Mouse (Mus musculus) limb, embryonic 12.5 days (tissue): ENCODE results near the gene Golga4. TPM values are rescaled to one million over a fixed set of nuclear protein-coding genes. Genes with fewer than 3 reads are reported as not detected.
A peak's percentile ranks its signal among the peaks of the same experiment; 100 is the strongest.

Experiments
- ATAC-seq: fragments of 200-750 bp; cut with Nextera tagmentation; 2 replicates; pipeline ENCODE4 v1.8.0; 2017; ENCODE audit warnings: low read depth, moderate TSS enrichment; ENCODE audit not compliant: insufficient number of reproducible peaks, insufficient read depth, low FRiP score, low TSS enrichment
- H3K27ac ChIP-seq: fragments of 300-500 bp; sonication (generic); 2 replicates; pipeline ENCODE4 v1.5.1; 2016; ENCODE audit warnings: mild to moderate bottlenecking, moderate library complexity
- H3K27me3 ChIP-seq: fragments of 300-500 bp; sonication (generic); 2 replicates; pipeline ENCODE4 v1.6.1; 2016; ENCODE audit warnings: mild to moderate bottlenecking, moderate library complexity
- H3K36me3 ChIP-seq: fragments of 300-500 bp; sonication (generic); 2 replicates; pipeline ENCODE4 v1.6.1; 2016; ENCODE audit warnings: mild to moderate bottlenecking, moderate library complexity
- H3K4me1 ChIP-seq: fragments of 300-500 bp; sonication (generic); replicated peaks from 2 replicates; pipeline ENCODE4 v1.6.1; 2016
- H3K4me2 ChIP-seq: fragments of 300-500 bp; sonication (generic); 2 replicates; pipeline ENCODE4 v1.6.1; 2016; ENCODE audit warnings: mild to moderate bottlenecking, moderate library complexity
- H3K4me3 ChIP-seq: fragments of 300-500 bp; sonication (generic); replicated peaks from 2 replicates; pipeline ENCODE4 v1.5.1; 2016; ENCODE audit warnings: mild to moderate bottlenecking
- H3K9ac ChIP-seq: fragments of 300-500 bp; sonication (generic); replicated peaks from 2 replicates; pipeline ENCODE4 v1.6.1; 2016; ENCODE audit warnings: mild to moderate bottlenecking, moderate library complexity
- H3K9me3 ChIP-seq: fragments of 300-500 bp; sonication (generic); 2 replicates; pipeline ENCODE4 v1.6.1; 2016; ENCODE audit warnings: mild to moderate bottlenecking, moderate library complexity
- WGBS: fragments of 180-500 bp; shearing (Covaris S2); methylation state at CpG from one replicate; pipeline ENCODE4 v1.1.7; 2016; 5-methylcytosine and 5-hydroxymethylcytosine counted together
- polyA plus RNA-seq: library from polyadenylated mRNA; unstranded; fragments of >200 nt; fragmentation: Nextera tagmentation; extraction: Ambion mirVana; gene quantifications from 2 replicates; pipeline ENCODE4 v1.2.1, GENCODE M21; 2016

Gene Golga4
- polyA plus RNA-seq, 1 experiment from 2014 or later = 62.4 TPM

DNA sequence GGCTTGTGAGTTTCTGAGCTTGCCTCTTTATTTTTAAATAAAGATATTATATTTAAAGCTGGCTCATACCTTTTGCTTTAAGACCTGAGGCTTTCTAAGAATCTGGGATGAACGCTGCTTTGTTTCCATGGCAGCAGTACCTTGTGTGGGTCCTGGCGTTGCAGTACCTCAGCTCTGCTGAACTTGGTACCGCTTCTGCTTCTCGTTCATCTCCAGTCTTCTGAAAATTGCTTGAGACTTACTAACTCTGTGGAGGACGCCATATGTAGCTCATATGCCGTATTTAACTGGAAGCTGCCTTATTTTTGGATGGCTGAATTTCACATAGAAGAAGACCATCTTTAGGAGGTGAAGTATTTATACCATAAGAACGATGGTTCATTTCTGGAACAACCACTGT lies 2.5 kb downstream of the Golga4 start:
- no peak overlapping the region for H3K9ac ChIP-seq
- no peak overlapping the region for H3K4me2 ChIP-seq
- ATAC-seq = no peak
- 86% methylated on average over 7 of the region's 7 CpGs for whole genome bisulfite sequencing
- H3K36me3 ChIP-seq = 0 out of 2 replicates have a peak, but pooled peaks cover 4% of the 10 kb centered on the region
- no peak overlapping the region for H3K27ac ChIP-seq
- H3K27me3 ChIP-seq = no peaks in the 10 kb centered on the region
- H3K9me3 ChIP-seq = no peaks in the 10 kb centered on the region
- no peak overlapping the region for H3K4me3 ChIP-seq
- H3K4me1 ChIP-seq = peaks cover 40% of the 10 kb centered on the region

DNA sequence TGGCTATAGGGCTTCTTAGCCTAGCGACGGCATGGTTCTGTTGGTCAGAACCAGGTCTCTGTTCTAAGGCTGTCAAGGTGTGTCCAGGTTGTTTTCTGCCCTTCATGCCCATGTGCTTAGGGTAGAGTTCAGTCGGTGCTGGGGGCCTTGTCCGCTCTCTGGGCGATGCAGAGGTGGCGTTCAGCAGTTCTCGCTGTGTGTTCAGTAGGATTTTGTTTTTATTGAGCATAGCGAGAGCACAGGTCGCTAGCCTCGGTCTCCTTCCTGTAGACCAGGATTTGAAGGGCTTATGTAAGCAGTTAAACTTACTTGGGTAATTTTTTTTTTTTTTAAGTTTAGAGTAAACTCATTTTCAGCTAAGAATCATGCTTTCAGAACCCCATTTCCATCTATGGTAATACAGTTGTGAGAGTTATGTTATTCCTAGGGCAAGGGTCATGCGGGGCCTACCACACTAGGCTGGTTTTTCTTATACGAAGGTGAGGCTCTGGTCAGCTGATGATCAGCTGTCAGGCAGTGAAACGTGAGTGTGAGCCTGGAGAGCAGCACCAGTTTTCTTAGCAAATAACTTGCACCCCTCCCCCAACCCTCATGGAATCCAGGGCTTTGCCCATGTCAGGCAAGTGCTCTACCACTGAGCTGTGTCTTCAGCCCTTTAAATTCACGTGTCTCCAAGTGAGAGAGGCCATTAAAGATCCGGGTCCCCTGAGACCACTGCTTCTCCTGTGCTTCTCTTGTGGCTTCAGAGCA lies 5.0 kb downstream of the Golga4 start:
- H3K4me3 ChIP-seq = no peak overlapping the region
- no peak overlapping the region for H3K9ac ChIP-seq
- no peak overlapping the region for H3K4me2 ChIP-seq
- WGBS = 70% methylated on average over 15 of the region's 15 CpGs
- no peak overlapping the region for H3K27ac ChIP-seq
- no peak for ATAC-seq
- no peaks in the 10 kb centered on the region for H3K27me3 ChIP-seq
- no peaks in the 10 kb centered on the region for H3K9me3 ChIP-seq
- peaks cover 35% of the 10 kb centered on the region for H3K4me1 ChIP-seq
- H3K36me3 ChIP-seq = peaks cover 22% of the 10 kb centered on the region

DNA sequence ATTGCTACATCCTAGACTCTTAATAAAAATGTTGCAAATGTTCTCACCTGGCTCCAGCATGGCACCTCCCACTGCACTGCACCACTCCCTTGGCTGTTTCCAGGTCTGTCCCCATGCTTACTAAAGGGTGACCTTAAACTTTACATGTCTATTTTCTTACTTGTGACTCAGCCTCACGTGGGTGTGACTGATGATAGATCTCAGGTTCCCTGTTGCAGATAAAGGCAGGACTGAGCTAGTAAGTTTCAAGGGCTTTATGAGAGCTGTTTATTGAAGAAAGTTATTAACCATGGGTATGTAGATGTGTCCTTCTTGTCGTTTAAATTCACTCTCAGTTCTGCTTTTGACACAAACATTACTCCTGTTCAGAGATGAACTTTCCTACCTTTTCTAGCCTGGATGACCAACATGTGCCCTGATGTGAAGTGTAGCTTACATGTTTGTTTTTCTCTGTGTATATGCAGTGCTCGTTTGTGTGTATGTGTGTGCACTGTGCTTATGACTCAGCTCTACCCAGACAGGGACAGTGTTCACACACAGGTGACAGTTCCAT lies 6.7 kb downstream of the Golga4 start:
- Histone ChIP-seq H3K9me3 (no peaks in the 10 kb centered on the region), H3K4me3 (no peak overlapping the region), H3K36me3 (peaks cover 25% of the 10 kb centered on the region), H3K4me2 (no peak overlapping the region), H3K27me3 (no peaks in the 10 kb centered on the region), H3K9ac (no peak overlapping the region), H3K27ac (no peak overlapping the region), H3K4me1 (peaks cover 25% of the 10 kb centered on the region)
- 85% methylated on average over 3 of the region's 3 CpGs for WGBS
- no peak for ATAC-seq

DNA sequence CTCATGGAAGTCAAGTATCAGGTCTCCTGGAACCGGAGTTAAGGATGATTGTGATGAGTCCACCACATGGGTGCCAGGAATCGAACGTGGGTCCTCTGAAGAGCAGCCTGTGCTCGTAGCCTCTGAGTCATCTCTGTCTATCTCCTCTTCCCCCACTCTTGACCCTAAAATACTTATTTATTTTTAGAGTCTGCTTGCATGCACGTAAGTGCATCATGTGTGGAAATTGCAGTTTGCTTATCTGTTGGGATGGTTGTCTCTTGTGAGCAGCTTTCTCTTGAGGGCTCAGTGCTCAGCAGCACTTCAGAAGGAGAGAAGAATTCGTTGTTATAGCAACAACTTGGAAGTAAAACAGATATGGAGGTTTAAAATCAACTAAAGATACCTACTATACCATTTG lies 9.4 kb downstream of the Golga4 start:
- no peak for ATAC-seq
- WGBS = 96% methylated on average over 6 of the region's 6 CpGs
- Histone ChIP-seq H3K4me2 (no peak overlapping the region), H3K9ac (no peak overlapping the region), H3K4me1 (peaks cover 14% of the 10 kb centered on the region), H3K4me3 (no peak overlapping the region), H3K27ac (no peak overlapping the region), H3K27me3 (no peaks in the 10 kb centered on the region), H3K9me3 (no peaks in the 10 kb centered on the region), H3K36me3 (peaks cover 25% of the 10 kb centered on the region)

DNA sequence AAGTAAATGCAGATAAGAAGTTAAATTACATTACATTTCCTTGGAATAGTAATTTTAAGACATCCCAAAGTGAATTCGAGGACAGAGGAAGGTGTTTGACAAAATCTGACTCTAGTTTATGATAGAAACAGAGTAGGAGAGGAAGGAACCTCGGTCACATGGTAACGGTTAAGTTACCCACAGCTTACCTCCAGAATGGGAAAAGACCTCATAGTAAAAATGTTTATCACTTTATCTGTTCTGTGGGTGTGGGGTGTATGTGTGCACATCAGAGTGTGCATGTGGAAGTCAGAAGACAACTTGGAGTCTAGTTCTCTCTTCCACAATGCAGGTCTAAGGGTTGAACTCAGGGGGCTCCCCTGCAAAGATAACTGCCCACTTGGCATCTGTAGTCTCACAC lies 10.1 kb downstream of the Golga4 start:
- WGBS = 95% methylated on average over 3 of the region's 3 CpGs
- Histone ChIP-seq H3K9me3 (no peaks in the 10 kb centered on the region), H3K4me2 (no peak overlapping the region), H3K4me1 (peaks cover 7% of the 10 kb centered on the region), H3K27ac (no peak overlapping the region), H3K9ac (no peak overlapping the region), H3K27me3 (no peaks in the 10 kb centered on the region), H3K36me3 (peaks cover 21% of the 10 kb centered on the region), H3K4me3 (no peak overlapping the region)
- ATAC-seq = no peak

DNA sequence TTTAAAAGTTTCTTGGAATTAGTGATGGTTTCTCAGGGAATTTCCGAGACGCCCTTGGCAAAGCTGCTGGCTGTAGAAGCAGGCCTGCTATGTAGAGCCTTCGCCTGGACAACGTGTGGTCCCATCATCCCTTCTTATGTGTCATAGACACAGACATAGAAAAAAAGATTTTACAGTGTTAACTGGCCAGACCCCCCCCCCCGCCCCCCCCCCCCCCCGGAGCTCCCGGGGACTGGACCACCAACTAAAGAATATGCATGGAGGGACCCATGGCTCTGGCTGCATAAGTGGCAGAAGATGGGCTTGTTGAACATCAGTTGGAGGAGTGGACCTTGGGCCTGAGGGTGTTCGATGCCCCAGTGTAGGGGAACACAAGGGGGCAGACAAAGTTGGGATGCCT lies 11.6 kb downstream of the Golga4 start:
- H3K9me3 ChIP-seq = no peaks in the 10 kb centered on the region
- H3K4me3 ChIP-seq = no peak overlapping the region
- no peak overlapping the region for H3K4me2 ChIP-seq
- peaks cover 24% of the 10 kb centered on the region for H3K36me3 ChIP-seq
- no peak for ATAC-seq
- H3K4me1 ChIP-seq = no peaks in the 10 kb centered on the region; the same call in 1 of the 2 replicates
- 87% methylated on average over 8 of the region's 8 CpGs for WGBS
- H3K27ac ChIP-seq = no peak overlapping the region
- no peaks in the 10 kb centered on the region for H3K27me3 ChIP-seq
- H3K9ac ChIP-seq = no peak overlapping the region

DNA sequence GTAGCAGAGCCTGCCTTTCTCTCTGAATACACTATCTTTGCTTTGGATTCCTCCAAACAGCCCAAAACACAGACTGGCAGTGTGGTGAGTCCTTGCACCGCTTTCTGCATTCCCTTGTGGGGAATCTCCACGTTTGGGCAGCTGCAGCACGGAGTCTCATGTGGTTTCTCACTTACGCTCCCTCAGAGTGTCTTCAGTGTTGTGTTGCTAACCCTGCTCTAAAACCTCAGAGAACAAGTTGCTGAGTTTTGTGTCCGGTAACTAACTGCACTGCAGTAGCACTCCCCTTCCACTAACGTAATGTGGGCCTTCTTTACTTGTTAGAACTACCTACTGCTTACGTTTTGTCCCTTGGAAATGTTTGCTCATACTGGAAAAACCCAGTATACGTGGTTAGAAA lies 13.0 kb downstream of the Golga4 start:
- Histone ChIP-seq H3K4me2 (no peak overlapping the region), H3K36me3 (peaks cover 35% of the 10 kb centered on the region), H3K4me3 (no peak overlapping the region), H3K4me1 (no peaks in the 10 kb centered on the region; the same call in 1 of the 2 replicates), H3K27me3 (no peaks in the 10 kb centered on the region), H3K9me3 (no peaks in the 10 kb centered on the region), H3K9ac (no peak overlapping the region), H3K27ac (0 out of 2 replicates have a peak overlapping the region, but pooled peaks have one; percentile 41)
- no peak for ATAC-seq
- 71% methylated on average over 8 of the region's 8 CpGs for WGBS

DNA sequence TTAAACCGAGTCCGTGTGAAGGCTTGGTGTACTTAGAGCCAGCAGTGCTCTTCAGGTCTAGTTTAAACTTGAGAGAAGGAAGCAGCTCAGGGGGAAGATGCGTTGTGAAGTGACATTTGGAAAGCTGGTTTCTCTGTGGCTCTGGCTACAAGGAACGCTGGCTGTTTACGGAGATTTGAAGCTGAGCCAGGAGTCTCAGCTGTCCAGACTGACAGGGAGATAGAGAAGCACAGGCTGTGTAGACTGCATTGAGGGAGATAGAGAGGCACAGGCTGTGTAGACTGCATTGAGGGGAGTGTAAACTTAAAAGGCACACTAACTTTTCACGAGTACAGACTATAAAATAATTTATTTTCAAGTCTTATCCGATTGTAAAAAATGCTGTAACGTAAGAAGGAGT lies 13.9 kb downstream of the Golga4 start:
- Histone ChIP-seq H3K27ac (no peak overlapping the region), H3K4me1 (no peaks in the 10 kb centered on the region; the same call in 1 of the 2 replicates), H3K4me3 (no peak overlapping the region), H3K27me3 (no peaks in the 10 kb centered on the region), H3K9me3 (no peaks in the 10 kb centered on the region), H3K36me3 (peaks cover 37% of the 10 kb centered on the region), H3K9ac (no peak overlapping the region), H3K4me2 (no peak overlapping the region)
- 58% methylated on average over 8 of the region's 8 CpGs for WGBS
- no peak for ATAC-seq

DNA sequence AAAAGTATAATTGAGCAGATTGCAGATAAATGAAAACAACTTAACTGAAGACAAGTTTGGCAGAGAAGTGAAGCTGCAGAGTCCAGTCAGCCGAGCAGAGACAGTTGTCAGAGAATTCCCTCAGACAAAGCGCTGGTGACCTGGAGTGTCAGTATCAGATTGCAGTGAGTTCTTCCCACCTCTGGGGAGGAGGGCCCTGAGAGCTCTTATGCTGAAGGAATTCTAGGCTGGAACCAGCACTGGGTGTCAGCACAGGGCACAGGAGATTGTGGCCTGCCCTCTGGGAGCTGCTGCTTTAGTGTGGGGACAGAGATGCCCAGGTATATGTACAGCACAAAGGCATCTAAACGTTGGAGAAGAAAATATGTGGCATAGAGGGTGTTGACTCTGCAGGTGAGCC lies 14.8 kb downstream of the Golga4 start:
- Histone ChIP-seq H3K4me1 (no peaks in the 10 kb centered on the region; the same call in 1 of the 2 replicates), H3K27me3 (no peaks in the 10 kb centered on the region), H3K9me3 (no peaks in the 10 kb centered on the region), H3K36me3 (peaks cover 38% of the 10 kb centered on the region), H3K4me3 (no peak overlapping the region), H3K9ac (no peak overlapping the region), H3K27ac (no peak overlapping the region), H3K4me2 (no peak overlapping the region)
- WGBS = 14% methylated on average over 3 of the region's 3 CpGs
- no peak for ATAC-seq

DNA sequence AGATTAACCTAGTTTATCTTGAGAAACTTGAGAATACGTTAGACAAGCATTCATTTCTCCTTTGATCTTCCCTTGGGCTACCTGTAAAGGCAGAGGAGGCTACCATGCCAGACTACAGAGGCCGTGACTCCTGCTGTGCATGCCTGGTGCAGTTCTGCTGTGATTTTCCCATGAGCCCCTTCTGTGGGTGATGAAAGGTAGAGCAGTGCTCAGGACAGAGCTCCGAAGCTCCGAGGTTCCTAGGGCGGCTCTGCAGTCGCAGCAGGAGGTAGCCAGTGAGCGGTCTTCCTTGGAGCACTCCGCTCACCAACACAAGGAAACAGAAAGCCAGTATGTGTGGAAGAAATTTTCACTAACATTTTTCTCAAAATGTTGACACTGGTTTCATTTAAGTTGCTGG lies 15.6 kb downstream of the Golga4 start:
- no peak overlapping the region for H3K9ac ChIP-seq
- no peak overlapping the region for H3K27ac ChIP-seq
- H3K27me3 ChIP-seq = no peaks in the 10 kb centered on the region
- WGBS = 71% methylated on average over 8 of the region's 8 CpGs
- H3K36me3 ChIP-seq = peaks cover 46% of the 10 kb centered on the region
- no peak overlapping the region for H3K4me3 ChIP-seq
- no peak overlapping the region for H3K4me2 ChIP-seq
- no peaks in the 10 kb centered on the region for H3K9me3 ChIP-seq
- H3K4me1 ChIP-seq = no peaks in the 10 kb centered on the region; the same call in 1 of the 2 replicates
- no peak for ATAC-seq

DNA sequence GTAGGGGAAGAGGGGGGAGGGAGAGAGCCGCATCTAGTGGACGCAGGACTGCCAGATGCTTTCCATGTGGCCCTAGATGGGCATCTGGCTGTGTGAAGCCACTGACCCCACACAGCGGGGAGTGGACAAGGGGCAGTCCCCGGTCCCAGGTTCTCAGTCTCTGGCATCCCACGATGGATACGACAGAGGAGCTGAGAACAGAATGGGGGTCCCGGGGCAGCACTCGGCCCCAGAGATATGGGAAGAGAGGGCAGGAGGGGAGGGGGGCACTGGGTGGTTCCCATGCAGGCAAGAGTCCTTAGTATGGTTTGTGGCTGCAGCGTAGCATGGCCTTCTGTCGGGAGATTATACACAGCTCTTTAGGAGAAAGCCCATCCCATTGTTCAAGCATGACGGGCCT lies 17.7 kb downstream of the Golga4 start:
- Histone ChIP-seq H3K9me3 (no peaks in the 10 kb centered on the region), H3K4me1 (no peaks in the 10 kb centered on the region; the same call in 1 of the 2 replicates), H3K4me2 (no peak overlapping the region), H3K27me3 (no peaks in the 10 kb centered on the region), H3K9ac (no peak overlapping the region), H3K27ac (no peak overlapping the region), H3K36me3 (peaks cover 64% of the 10 kb centered on the region), H3K4me3 (no peak overlapping the region)
- 90% methylated on average over 11 of the region's 11 CpGs for WGBS
- ATAC-seq = no peak

DNA sequence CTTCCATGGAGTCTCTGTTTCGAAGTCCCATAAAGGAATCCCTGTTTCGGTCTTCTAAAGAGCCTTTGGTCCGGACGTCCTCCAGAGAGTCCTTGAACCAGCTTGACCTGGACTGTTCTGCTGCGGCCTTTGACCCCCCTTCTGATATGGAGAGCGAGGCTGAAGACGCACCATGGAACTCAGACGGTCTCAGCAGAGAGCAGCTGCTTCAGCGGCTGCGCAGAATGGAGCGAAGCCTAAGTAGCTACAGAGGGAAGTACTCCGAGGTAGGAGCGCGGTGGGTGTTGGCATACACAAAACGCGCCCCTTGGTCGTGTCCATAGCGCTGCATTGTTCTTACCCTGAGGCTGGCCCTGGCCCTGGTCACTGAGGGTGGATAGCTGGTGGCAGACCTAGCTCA lies 21.0 kb downstream of the Golga4 start:
- no peak overlapping the region for H3K27ac ChIP-seq
- no peaks in the 10 kb centered on the region for H3K27me3 ChIP-seq
- peaks cover 97% of the 10 kb centered on the region for H3K36me3 ChIP-seq
- H3K9me3 ChIP-seq = no peaks in the 10 kb centered on the region
- H3K4me3 ChIP-seq = no peak overlapping the region
- no peaks in the 10 kb centered on the region for H3K4me1 ChIP-seq
- no peak for ATAC-seq
- no peak overlapping the region for H3K9ac ChIP-seq
- no peak overlapping the region for H3K4me2 ChIP-seq
- WGBS = 93% methylated on average over 18 of the region's 18 CpGs
